Mouse (Mus musculus): ENCODE measurements at regions not wholly inside any gene's neighbourhood (a gene's known extent, or its start where the extent isn't known, plus 50 kb on each side); places are given as distances from the start of the nearest gene placed in this dataset.

DNA sequence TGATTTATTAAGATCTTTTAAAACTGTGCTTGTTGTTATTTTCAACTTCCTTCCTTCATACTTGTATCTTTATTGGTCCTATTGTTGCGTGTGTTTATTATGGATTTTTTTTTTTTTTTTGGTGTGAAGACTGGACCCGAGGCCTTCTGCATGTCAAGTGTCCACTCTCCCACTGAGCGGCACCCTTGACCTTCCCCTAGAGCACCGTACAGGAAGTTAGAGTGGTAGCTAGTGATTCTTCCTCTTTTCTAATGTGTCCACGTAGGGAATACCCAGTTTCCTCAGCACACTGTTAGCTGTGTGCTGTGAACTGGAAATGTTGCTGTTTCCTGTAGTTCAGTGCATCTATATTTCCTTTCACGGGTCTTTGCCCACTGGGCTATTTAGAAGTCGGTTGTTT lies 170.7 kb upstream of the Mast4 start:
- TF ChIP-seq POLR2A (IDR thresholded peaks at IDR 0.05; ENCODE audit: low read depth, low read length) (no peak), CTCF (IDR thresholded peaks at IDR 0.05; ENCODE audit: borderline replicate concordance, insufficient read depth, low read length) (no peak)

Measured in embryonic fibroblast, embryonic 13.5 days (primary cell).